Mouse (Mus musculus) hindbrain, embryonic 10.5 days (tissue): Measurements from ENCODE around the gene Rap1a. TPM values are rescaled to one million over a fixed set of nuclear protein-coding genes. Genes with fewer than 3 reads are reported as not detected.
"Not testable (repeated sequence)": the region's sequence is repeated elsewhere in the genome, so short reads cannot be mapped to it uniquely, and the experiment has no call there.

Source experiments
- DNase-seq: peaks from one replicate; pipeline ENCODE4 v3.0.0-alpha.2; 2017; ENCODE audit warnings: low spot score
- H3K27ac ChIP-seq: fragments of 300-500 bp; sonication (generic); 2 replicates; pipeline ENCODE4 v1.5.1; 2016; ENCODE audit warnings: mild to moderate bottlenecking, moderate library complexity
- H3K27me3 ChIP-seq: fragments of 300-500 bp; sonication (generic); 2 replicates; pipeline ENCODE4 v1.6.1; 2016; ENCODE audit warnings: mild to moderate bottlenecking; ENCODE audit not compliant: poor library complexity, insufficient read depth, severe bottlenecking
- H3K36me3 ChIP-seq: fragments of 300-500 bp; sonication (generic); 2 replicates; pipeline ENCODE4 v1.6.1; 2016; ENCODE audit warnings: mild to moderate bottlenecking, moderate library complexity
- H3K4me1 ChIP-seq: fragments of 300-500 bp; sonication (generic); replicated peaks from 2 replicates; pipeline ENCODE4 v1.6.1; 2016; ENCODE audit warnings: mild to moderate bottlenecking
- H3K4me3 ChIP-seq: fragments of 300-500 bp; sonication (generic); 2 replicates; pipeline ENCODE4 v1.5.1; 2016; ENCODE audit warnings: mild to moderate bottlenecking, moderate library complexity
- H3K9me3 ChIP-seq: fragments of 300-500 bp; sonication (generic); 2 replicates; pipeline ENCODE4 v1.6.1; 2016; ENCODE audit warnings: mild to moderate bottlenecking, moderate library complexity
- WGBS: fragments of 180-500 bp; shearing (Covaris S2); methylation state at CpG from one replicate; pipeline ENCODE4 v1.1.7; 2016; 5-methylcytosine and 5-hydroxymethylcytosine counted together
- polyA plus RNA-seq: library from polyadenylated mRNA; unstranded; fragments of >200 nt; fragmentation: Nextera tagmentation; extraction: Ambion mirVana; gene quantifications from 2 replicates; pipeline ENCODE4 v1.2.1, GENCODE M21; 2016

Rap1a gene
- polyA plus RNA-seq, 1 experiment from 2014 or later = 66.3 TPM

- peaks cover 60% of the 10 kb centered on the region for H3K4me1 ChIP-seq
- peak overlapping the region; percentile 63 for H3K4me3 ChIP-seq
- no peak overlapping the region for H3K27ac ChIP-seq
- 44% methylated on average over 6 of the region's 6 CpGs for WGBS
- no peaks in the 10 kb centered on the region for H3K36me3 ChIP-seq
- H3K9me3 ChIP-seq = no peaks in the 10 kb centered on the region
- DNase-seq = no peak
- H3K27me3 ChIP-seq = peaks cover 64% of the 10 kb centered on the region
Measured at GRCm38 (mm10) chr3:105703571-105703970, 97.6 kb downstream of the Rap1a start.

DNA sequence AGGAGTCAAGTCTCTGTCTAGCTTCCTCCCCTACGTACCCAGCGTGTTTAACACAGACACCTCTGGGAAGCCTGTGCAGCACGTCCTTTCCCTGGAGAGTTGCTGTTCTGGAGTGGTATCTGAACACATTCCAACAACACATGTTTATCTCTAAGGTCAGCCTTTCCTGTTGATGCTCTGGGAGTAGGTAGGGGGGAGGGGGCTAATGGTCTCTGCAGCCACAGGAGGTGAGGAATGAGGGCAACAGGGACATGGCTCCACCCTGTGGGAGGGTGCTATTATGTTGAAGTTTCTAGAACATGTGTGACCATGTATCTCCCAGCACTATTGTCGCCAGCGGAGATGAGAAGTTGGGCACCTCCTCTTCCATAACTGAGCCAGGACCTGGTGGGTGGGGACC, 99.7 kb downstream of the Rap1a start:
- no peak for DNase-seq
- H3K9me3 ChIP-seq = no peaks in the 10 kb centered on the region
- no peak overlapping the region for H3K4me3 ChIP-seq
- H3K27me3 ChIP-seq = peaks cover 62% of the 10 kb centered on the region
- H3K36me3 ChIP-seq = no peaks in the 10 kb centered on the region
- 71% methylated on average over 5 of the region's 5 CpGs for WGBS
- peaks cover 45% of the 10 kb centered on the region for H3K4me1 ChIP-seq
- H3K27ac ChIP-seq = no peak overlapping the region

DNA sequence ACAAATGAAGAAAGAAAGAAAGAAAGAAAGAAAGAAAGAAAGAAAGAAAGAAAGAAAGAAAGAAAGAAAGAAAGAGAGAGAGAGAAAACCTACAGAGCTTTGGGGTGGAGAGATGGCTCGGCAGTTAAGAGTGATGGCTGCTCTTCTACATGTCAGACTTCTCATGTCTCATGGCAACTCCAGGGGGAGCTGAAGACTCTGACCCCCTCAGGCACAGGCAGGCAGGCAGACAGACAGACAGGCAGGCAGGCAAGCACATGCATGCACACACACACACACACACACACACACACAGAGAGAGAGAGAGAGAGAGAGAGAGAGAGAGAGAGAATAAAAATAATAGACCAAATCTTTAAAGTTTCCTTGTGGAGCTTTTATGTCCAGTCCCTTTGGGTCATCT, 100.3 kb downstream of the Rap1a start:
- H3K4me3 ChIP-seq, H3K9me3 ChIP-seq, H3K36me3 ChIP-seq, H3K27ac ChIP-seq, DNase-seq: not testable (repeated sequence)
- Histone ChIP-seq H3K4me1 (peaks cover 48% of the 10 kb centered on the region), H3K27me3 (peaks cover 58% of the 10 kb centered on the region)
- 59% methylated on average over 1 of the region's 1 CpGs for WGBS

DNA sequence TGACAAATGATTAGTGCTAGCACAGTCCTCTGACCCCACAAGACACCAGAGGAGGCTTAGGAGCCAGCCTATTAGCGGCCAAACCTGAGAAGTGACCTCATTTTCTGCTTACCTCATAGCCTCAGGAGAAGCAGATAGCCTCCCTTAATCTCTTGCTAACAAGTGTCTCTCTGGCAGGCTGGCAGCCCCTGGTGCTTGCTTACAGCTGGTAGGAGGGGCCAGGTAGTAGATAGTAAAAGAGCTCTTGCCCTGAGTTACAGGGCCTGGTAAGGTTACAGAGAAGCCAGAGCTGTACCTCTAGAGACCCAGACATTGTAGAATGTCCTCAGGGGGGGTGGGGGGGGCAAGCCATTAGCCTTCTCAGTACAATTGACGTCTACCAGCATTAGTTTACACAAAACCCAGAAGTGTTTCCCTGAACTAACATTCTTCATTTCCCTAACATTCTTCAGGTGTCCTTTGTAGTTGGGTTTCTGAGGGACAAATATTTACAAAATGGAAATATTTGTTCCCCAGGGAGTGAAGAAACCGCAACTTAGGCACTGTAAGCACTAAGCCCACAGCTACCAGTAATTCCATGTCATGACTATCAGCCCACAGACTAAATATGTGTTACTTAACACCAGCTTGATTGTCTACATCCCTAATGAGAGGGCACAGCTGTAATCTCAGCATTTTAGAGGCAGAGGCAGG, 101.7 kb downstream of the Rap1a start:
- H3K4me1 ChIP-seq = peaks cover 48% of the 10 kb centered on the region
- H3K4me3 ChIP-seq = no peak overlapping the region
- H3K36me3 ChIP-seq = no peaks in the 10 kb centered on the region
- 58% methylated on average over 3 of the region's 3 CpGs for WGBS
- no peaks in the 10 kb centered on the region for H3K9me3 ChIP-seq
- no peak for DNase-seq
- peaks cover 58% of the 10 kb centered on the region for H3K27me3 ChIP-seq
- no peak overlapping the region for H3K27ac ChIP-seq

- 85% methylated on average over 1 of the region's 1 CpGs for WGBS
- Histone ChIP-seq H3K27me3 (peaks cover 60% of the 10 kb centered on the region), H3K27ac (no peak overlapping the region), H3K36me3 (no peaks in the 10 kb centered on the region), H3K4me1 (peaks cover 41% of the 10 kb centered on the region), H3K9me3 (no peaks in the 10 kb centered on the region), H3K4me3 (no peak overlapping the region)
- no peak for DNase-seq
Measured at GRCm38 (mm10) chr3:105698311-105698710, 102.8 kb downstream of the Rap1a start.

GRCm38 (mm10) chr3:105697148-105697441, 104.0 kb downstream of the Rap1a start:
- peaks cover 41% of the 10 kb centered on the region for H3K4me1 ChIP-seq
- no peak overlapping the region for H3K27ac ChIP-seq
- 74% methylated on average over 5 of the region's 5 CpGs for WGBS
- H3K9me3 ChIP-seq = no peaks in the 10 kb centered on the region
- no peaks in the 10 kb centered on the region for H3K36me3 ChIP-seq
- DNase-seq = no peak
- H3K4me3 ChIP-seq = no peak overlapping the region
- H3K27me3 ChIP-seq = peaks cover 53% of the 10 kb centered on the region

GRCm38 (mm10) chr3:105696387-105697147, 104.6 kb downstream of the Rap1a start:
- Histone ChIP-seq H3K4me3 (peak overlapping the region; percentile 30), H3K27me3 (peaks cover 48% of the 10 kb centered on the region), H3K9me3 (no peaks in the 10 kb centered on the region), H3K27ac (peak overlapping the region; percentile 80), H3K4me1 (peaks cover 36% of the 10 kb centered on the region), H3K36me3 (no peaks in the 10 kb centered on the region)
- no peak for DNase-seq
- WGBS = 78% methylated on average over 17 of the region's 17 CpGs

DNA sequence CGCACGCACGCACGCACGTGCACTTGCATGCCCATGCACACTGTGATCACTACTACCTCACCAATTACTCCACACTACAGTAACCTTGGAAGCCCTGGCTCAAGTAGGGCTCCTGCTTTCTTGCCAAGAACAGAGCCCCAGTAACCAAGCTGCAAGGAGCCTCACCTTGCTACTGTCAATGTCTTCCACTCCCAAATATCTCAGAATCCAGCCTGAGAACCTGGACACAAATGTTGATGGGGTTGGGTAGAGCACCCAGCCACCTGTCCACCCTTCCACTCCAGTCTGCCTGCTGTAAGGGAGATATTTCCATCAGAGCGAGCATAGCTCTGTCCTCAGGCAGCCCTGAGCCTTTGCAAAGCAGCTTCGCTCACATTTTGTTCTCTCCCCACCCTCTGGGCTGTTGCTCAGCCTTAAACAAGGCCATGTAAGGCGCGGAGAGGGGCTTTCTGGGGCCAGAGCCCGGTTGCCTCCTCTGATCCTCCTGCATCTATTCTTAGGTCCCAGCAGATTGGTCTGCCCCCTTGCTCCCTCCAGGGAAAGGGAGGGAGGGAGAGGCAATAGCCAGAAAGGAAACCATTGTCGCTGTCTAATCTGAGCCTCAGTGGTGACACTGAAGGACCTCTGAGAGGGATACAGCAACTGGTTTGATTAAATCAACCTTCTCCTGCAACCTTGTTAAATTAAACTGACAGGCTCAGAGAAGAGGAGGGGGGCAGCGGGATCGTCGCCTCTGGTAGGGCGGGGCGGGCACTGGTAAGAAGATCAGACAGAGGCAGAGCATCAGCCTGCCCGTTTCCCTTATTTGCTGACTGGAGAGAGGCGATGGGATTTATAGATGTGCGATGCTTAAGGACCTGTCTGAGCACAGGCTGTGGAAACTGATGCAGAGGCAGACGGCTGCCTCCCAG, 105.4 kb downstream of the Rap1a start:
- no peaks in the 10 kb centered on the region for H3K9me3 ChIP-seq
- peaks cover 31% of the 10 kb centered on the region for H3K4me1 ChIP-seq
- no peak for DNase-seq
- H3K36me3 ChIP-seq = no peaks in the 10 kb centered on the region
- peak overlapping the region; percentile 30 for H3K4me3 ChIP-seq
- peaks cover 41% of the 10 kb centered on the region for H3K27me3 ChIP-seq
- peak overlapping the region; percentile 80 for H3K27ac ChIP-seq
- WGBS = 36% methylated on average over 20 of the region's 20 CpGs

GRCm38 (mm10) chr3:105693327-105694080, 107.6 kb downstream of the Rap1a start:
- 76% methylated on average over 14 of the region's 14 CpGs for WGBS
- Histone ChIP-seq H3K27me3 (peaks cover 45% of the 10 kb centered on the region), H3K9me3 (no peaks in the 10 kb centered on the region), H3K27ac (no peak overlapping the region), H3K4me1 (peaks cover 28% of the 10 kb centered on the region), H3K36me3 (no peaks in the 10 kb centered on the region), H3K4me3 (no peak overlapping the region)
- no peak for DNase-seq

DNA sequence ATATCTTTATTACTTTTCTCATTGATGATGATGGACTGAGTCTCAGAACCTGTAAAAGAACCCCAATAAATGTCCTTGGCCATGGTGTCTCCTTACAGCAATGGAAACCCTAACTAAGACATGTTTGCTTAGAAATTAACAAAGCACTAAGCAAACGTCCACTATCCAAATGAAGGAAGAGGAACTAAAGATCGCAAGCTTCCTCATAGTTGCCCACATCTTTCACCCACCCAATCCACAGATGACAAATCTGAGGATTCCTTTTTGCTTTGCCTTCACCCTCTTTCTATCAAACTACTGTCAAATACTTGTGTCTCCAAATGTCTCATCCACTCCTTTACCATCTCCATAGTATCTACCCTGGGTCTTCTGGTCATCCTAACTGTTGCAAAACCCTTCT, 112.6 kb downstream of the Rap1a start:
- Histone ChIP-seq H3K4me1 (peaks cover 14% of the 10 kb centered on the region), H3K36me3 (peaks cover 15% of the 10 kb centered on the region), H3K9me3 (no peaks in the 10 kb centered on the region), H3K27me3 (peaks cover 13% of the 10 kb centered on the region; the same call in 1 of the 2 replicates), H3K4me3 (no peak overlapping the region), H3K27ac (no peak overlapping the region; the same call in 1 of the 2 replicates)
- DNase-seq = no peak
- 89% methylated on average over 2 of the region's 2 CpGs for WGBS

DNA sequence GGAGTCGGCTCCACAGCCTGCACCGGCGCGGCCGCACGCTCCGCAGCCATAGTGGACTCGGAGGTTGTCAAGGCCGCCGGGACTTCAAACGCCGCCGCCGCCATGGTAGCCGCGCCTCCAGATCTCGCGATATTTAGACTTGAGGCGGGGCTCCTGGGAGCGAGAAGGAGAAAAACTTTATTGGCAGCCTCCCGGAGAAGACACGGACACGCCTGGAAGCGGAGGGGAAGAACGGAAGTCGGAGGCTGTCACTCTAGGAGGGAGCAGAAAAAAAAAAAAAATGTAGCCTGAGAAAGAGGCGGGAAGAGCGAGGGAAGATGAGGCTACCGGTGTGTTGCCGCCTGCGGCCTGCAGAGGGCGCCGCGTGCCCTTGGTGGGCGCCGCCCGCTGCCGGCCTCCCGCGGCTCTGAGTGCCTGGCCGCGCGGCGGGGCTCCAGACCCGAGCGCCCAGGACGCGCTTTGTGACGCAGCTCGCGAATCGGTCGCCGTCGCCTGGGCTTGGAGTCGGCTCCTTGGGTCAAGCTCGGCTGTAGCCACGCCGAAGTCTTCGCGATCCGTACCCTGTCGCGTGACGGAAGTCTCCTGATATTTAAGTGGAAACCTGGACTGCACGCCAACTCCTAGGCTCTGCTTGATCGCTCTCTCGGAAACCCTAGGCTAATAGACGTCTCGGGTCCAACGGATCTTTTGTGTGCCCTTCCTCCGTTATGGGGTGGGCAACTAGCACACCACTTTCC, 113.6 kb downstream of the Rap1a start, which contains the start of gene Ddx20:
Gene Ddx20, minus strand, starts transcription at position 251 of the 737 bp plus-strand sequence.
- H3K9me3 ChIP-seq = no peaks in the 10 kb centered on the region
- under 1% methylated on average over 72 of the region's 72 CpGs for WGBS
- peak within 1 kb of the TSS; percentile 93 for H3K4me3 ChIP-seq
- peaks cover 14% of the 10 kb centered on the region for H3K4me1 ChIP-seq
- H3K27ac ChIP-seq = peak within 1 kb of the TSS; percentile 92
- peaks cover 7% of the 10 kb centered on the region; the same call in 1 of the 2 replicates for H3K27me3 ChIP-seq
- peaks cover 26% of the 10 kb centered on the region for H3K36me3 ChIP-seq
- peak; percentile 96 for DNase-seq
